Mouse (Mus musculus) heart, postnatal 0 days (tissue): ENCODE data around the gene Tbkbp1. TPM values are rescaled to one million over a fixed set of nuclear protein-coding genes. Genes with fewer than 3 reads are reported as not detected.

Source experiments
- ATAC-seq: fragments of 200-750 bp; cut with Nextera tagmentation; 2 replicates; pipeline ENCODE4 v1.8.0; 2017; ENCODE audit warnings: low read depth, moderate number of reproducible peaks, moderate library complexity; ENCODE audit not compliant: insufficient read depth
- DNase-seq: peaks from one replicate; pipeline ENCODE4 v3.0.0-alpha.2; 2016; ENCODE audit warnings: low spot score
- H3K27ac ChIP-seq: fragments of 300-500 bp; sonication (generic); 2 replicates; pipeline ENCODE4 v1.5.1; 2014; ENCODE audit warnings: low read depth, mild to moderate bottlenecking
- H3K27me3 ChIP-seq: fragments of 300-500 bp; sonication (generic); 2 replicates; pipeline ENCODE4 v1.6.1; 2014; ENCODE audit warnings: low read length, mixed read lengths; ENCODE audit not compliant: control insufficient read depth, insufficient read depth
- H3K36me3 ChIP-seq: fragments of 300-500 bp; sonication (generic); replicated peaks from 2 replicates; pipeline ENCODE4 v1.6.1; 2014; ENCODE audit warnings: low read length, mixed read lengths; ENCODE audit not compliant: control insufficient read depth, insufficient read depth
- H3K4me1 ChIP-seq: fragments of 300-500 bp; sonication (generic); 2 replicates; pipeline ENCODE4 v1.6.1; 2014; ENCODE audit warnings: antibody characterized with exemption; ENCODE audit not compliant: control insufficient read depth, insufficient read depth
- H3K4me2 ChIP-seq: fragments of 300-500 bp; sonication (generic); 2 replicates; pipeline ENCODE4 v1.6.1; 2014; ENCODE audit warnings: low read depth, mild to moderate bottlenecking, low read length, moderate library complexity
- H3K4me3 ChIP-seq: fragments of 300-500 bp; sonication (generic); 2 replicates; pipeline ENCODE4 v1.5.1; 2014; ENCODE audit warnings: low read depth, low read length
- H3K9ac ChIP-seq: fragments of 300-500 bp; sonication (generic); replicated peaks from 2 replicates; pipeline ENCODE4 v1.6.1; 2014; ENCODE audit warnings: low read depth, low read length, mixed read lengths
- H3K9me3 ChIP-seq: fragments of 300-500 bp; sonication (generic); replicated peaks from 2 replicates; pipeline ENCODE4 v1.6.1; 2016; ENCODE audit warnings: low read length; ENCODE audit not compliant: control insufficient read depth
- CTCF ChIP-seq: IDR thresholded peaks from 2 replicates; pipeline ENCODE4 v1.5.1; 2016; ENCODE audit warnings: antibody characterized with exemption, control low read depth, low read depth
- EP300 ChIP-seq: IDR thresholded peaks from 2 replicates; pipeline ENCODE4 v1.6.1; 2016; ENCODE audit warnings: antibody characterized with exemption, low read depth
- WGBS: fragments of 180-500 bp; shearing (Covaris S2); extraction: QIAGEN DNeasy Blood & Tissue Kit; methylation state at CpG from one replicate; pipeline ENCODE4 v1.1.7; 2014; 5-methylcytosine and 5-hydroxymethylcytosine counted together
- polyA plus RNA-seq: library from polyadenylated mRNA; unstranded; fragments of >200 nt; fragmentation: Nextera tagmentation; extraction: Ambion mirVana; gene quantifications from 2 replicates; pipeline ENCODE4 v1.2.1, GENCODE M21; 2015
- total RNA-seq: library from RNA; depleted of rRNA; stranded (reverse); fragments of >200 nt; gene quantifications from 2 replicates; pipeline ENCODE4 v1.2.3, GENCODE M21; 2014; ENCODE audit warnings: low replicate concordance

Gene Tbkbp1
- total and polyA plus RNA-seq, 2 experiments from 2014 or later, result 2.8 to 8.9 TPM

DNA sequence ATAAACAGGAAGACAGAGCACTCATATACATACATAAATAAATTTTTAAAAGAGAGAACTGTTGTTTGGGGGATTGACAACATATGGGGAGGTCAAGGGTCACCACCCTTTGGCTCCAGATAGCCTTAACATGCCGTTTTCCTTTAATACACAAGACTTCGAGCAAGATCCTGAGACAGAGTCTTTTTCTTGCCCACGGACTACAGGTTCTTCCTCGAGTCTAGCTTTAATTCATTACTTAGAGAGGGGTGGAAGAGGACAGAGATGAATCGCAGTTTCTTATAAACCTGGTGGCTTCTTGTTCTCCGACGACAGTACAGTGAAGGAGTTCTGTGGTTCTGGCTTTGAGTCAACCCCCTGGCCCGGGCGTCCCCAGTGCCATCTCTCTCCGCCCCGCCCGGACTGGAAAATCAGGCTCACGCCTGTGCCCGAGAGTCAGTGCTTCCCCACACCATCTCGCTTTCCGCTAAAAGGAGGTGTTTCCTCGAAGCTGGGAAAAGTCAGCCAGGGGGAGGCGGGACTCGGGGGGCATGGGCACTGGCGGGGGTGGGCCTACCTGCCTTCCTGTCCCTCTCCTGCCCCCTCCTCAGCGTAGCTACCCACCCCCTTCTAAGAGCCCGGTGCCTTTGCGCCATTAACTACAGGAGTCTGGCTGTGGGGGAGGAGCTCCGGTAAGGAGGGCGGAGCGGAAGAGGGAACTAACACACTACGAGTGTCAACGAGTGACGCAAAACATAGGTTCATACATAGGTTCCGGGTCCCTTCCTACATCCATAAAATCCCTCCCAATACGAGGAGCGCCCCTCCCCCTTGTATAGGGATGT is 24.4 kb downstream of the Tbkbp1 start:
- TF ChIP-seq EP300 (no peak), CTCF (no peak)
- Histone ChIP-seq H3K9me3 (no peaks in the 10 kb centered on the region), H3K36me3 (no peaks in the 10 kb centered on the region), H3K4me1 (no peaks in the 10 kb centered on the region), H3K9ac (no peak overlapping the region), H3K4me3 (peak overlapping the region; percentile 46), H3K27me3 (peaks cover 27% of the 10 kb centered on the region; the same call in 1 of the 2 replicates), H3K27ac (no peak overlapping the region), H3K4me2 (peak overlapping the region; percentile 79)
- peak; percentile 49; the same call in 1 of the 2 replicates for ATAC-seq
- DNase-seq, result peak; percentile 52
- WGBS, result 3% methylated on average over 29 of the region's 32 CpGs

DNA sequence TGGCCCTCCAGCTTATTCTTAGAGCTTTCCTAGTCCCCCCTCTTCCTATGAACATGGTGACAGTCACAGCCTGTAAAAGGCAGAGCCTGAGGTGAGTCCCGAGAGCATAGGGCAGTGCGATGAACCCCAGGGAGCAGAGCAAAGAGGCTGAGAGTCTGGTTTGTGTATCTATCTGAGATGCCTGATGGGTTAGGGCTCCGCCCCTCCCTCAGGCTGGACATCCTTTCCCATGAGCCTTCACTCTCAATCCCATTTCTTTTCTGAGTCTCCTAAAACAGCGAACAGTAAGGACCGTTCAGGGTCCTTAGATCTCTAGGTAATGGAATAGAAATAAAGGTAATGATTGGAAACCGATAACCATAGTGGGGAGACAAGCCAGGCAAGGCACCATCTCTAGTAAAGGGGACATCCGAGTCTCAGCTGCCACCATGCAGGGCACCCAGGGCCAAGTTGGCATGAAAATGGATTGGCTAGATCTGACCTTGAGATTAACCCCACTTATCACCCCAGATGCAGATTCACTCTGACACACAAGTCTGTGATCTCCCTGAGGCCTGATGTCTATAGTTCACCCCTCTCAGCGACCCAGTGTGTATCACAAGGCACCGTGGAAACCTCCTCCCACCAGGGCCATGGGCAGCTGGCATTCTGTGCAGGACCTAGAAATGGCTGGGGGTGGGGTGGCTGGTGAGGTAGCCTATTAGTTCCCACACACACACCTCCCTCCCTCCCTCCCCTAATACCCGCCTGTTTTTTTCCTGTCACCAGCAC is 26.8 kb downstream of the Tbkbp1 start:
- H3K36me3 ChIP-seq, result no peaks in the 10 kb centered on the region
- ATAC-seq, result no peak
- H3K27ac ChIP-seq, result no peak overlapping the region
- no peak overlapping the region for H3K9ac ChIP-seq
- DNase-seq, result no peak
- TF ChIP-seq CTCF (no peak), EP300 (no peak)
- no peaks in the 10 kb centered on the region for H3K4me1 ChIP-seq
- H3K27me3 ChIP-seq, result peaks cover 26% of the 10 kb centered on the region; the same call in 1 of the 2 replicates
- H3K4me3 ChIP-seq, result no peak overlapping the region
- no peaks in the 10 kb centered on the region for H3K9me3 ChIP-seq
- no peak overlapping the region for H3K4me2 ChIP-seq
- WGBS, result 62% methylated on average over 10 of the region's 10 CpGs

DNA sequence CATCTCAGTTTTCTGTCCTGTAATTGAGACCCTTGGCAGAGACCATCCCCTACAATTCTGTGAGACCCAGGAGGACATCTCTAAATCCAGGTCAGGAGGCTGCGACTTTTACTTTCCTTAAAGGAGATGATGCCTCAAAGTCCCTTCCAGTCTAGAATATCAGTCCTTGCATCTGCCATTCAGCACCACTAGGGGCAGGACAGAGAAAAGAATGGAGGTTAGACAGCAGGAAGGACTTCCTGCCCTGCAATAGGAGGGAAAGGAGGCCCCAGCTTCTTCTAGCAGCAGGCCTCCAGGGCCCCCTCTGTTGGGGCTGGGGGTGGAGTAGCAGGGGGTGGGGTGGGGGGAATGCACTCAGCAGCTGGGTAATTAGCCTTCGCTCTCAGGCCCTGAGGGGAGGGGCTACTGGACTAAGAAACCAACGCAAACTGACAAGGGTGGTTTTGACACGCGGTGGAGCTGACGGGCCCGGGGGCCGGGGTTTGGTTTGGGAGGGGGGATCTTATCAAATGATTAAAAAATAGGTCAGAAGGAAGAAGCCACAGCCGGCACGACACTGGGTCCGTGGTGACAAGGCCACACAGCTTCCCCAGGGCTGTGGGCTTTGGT is 27.9 kb downstream of the Tbkbp1 start:
- no peak overlapping the region for H3K4me3 ChIP-seq
- no peak for ATAC-seq
- WGBS, result 14% methylated on average over 11 of the region's 11 CpGs

DNA sequence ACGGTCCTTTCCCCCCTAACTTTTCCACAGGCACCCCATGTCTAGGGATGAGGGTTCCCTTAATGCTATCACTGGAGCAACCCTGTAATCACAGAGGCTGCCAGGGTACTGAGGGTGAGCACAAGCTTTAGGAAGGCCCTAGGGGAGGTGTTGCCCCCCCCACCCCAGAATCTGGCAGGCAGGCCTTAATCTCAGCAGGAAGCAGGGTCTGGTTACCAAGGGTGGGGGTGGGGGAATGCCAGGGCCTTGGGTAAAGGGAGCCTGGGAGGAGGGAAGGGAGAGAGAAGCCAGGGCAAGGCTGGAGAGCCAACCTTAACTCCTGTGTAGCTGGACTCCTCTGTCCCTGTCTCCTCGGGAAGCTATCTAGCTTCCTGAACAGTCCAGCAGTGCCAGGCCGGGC is 30.7 kb downstream of the Tbkbp1 start:
- no peak overlapping the region for H3K4me2 ChIP-seq
- WGBS, result 70% methylated on average over 3 of the region's 3 CpGs
- H3K27ac ChIP-seq, result no peak overlapping the region
- DNase-seq (no peak), ATAC-seq (no peak)
- H3K4me3 ChIP-seq, result no peak overlapping the region
- no peak overlapping the region for H3K9ac ChIP-seq
- peaks cover 51% of the 10 kb centered on the region for H3K27me3 ChIP-seq
- H3K36me3 ChIP-seq, result no peaks in the 10 kb centered on the region
- no peaks in the 10 kb centered on the region for H3K9me3 ChIP-seq
- H3K4me1 ChIP-seq, result no peaks in the 10 kb centered on the region
- no peak for TF ChIP-seq EP300
- no peak for TF ChIP-seq CTCF

More for the DNA sequence above, 27.9 kb downstream of the Tbkbp1 start:
- Histone ChIP-seq H3K4me1 (no peaks in the 10 kb centered on the region), H3K4me2 (no peak overlapping the region), H3K27me3 (peaks cover 37% of the 10 kb centered on the region), H3K9me3 (no peaks in the 10 kb centered on the region), H3K36me3 (no peaks in the 10 kb centered on the region), H3K9ac (no peak overlapping the region), H3K27ac (no peak overlapping the region)
- no peak for DNase-seq
- TF ChIP-seq CTCF (peak; percentile 40; the same call in 1 of the 2 replicates), EP300 (no peak)

DNA sequence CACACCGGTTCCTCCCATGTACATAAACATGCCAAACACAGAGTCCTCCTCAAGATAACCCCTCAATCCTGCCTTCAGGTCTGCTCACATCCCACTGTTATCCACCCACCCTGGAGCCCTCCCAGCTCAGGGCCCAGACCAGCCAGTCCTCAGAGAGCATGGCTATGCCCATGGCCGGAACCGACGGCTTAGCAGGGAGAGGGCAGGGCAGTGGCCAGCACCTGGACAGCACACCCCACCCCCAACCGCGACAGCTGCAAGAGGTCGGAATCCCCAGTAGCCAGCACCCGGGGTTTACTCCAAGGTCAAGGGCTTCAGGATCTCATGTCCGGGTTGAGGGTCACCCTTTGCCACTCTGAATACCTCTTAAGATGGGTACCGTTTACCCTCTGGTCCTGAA is 31.1 kb downstream of the Tbkbp1 start:
- H3K27me3 ChIP-seq, result peaks cover 53% of the 10 kb centered on the region
- no peaks in the 10 kb centered on the region for H3K4me1 ChIP-seq
- WGBS, result 53% methylated on average over 10 of the region's 10 CpGs
- H3K36me3 ChIP-seq, result no peaks in the 10 kb centered on the region
- no peaks in the 10 kb centered on the region for H3K9me3 ChIP-seq
- TF ChIP-seq EP300 (no peak), CTCF (no peak)
- no peak overlapping the region for H3K4me2 ChIP-seq
- ATAC-seq (no peak), DNase-seq (no peak)
- H3K27ac ChIP-seq, result no peak overlapping the region
- H3K9ac ChIP-seq, result no peak overlapping the region
- H3K4me3 ChIP-seq, result no peak overlapping the region
